Mouse (Mus musculus) embryonic facial prominence, embryonic 14.5 days (tissue): Measurements from ENCODE around the gene Pcid2. TPM values are rescaled to one million over a fixed set of nuclear protein-coding genes. Genes with fewer than 3 reads are reported as not detected.

Experiments
- ATAC-seq: fragments of 200-750 bp; cut with Nextera tagmentation; 2 replicates; pipeline ENCODE4 v1.8.0; 2017; ENCODE audit warnings: low read depth, moderate number of reproducible peaks, moderate TSS enrichment
- DNase-seq: peaks from one replicate; pipeline ENCODE4 v3.0.0-alpha.2; 2015; ENCODE audit warnings: low spot score
- H3K27ac ChIP-seq: fragments of 300-500 bp; sonication (generic); replicated peaks from 2 replicates; pipeline ENCODE4 v1.5.1; 2014; ENCODE audit warnings: low read depth, mild to moderate bottlenecking, low read length, moderate library complexity
- H3K27me3 ChIP-seq: fragments of 300-500 bp; sonication (generic); replicated peaks from 2 replicates; pipeline ENCODE4 v1.6.1; 2014; ENCODE audit warnings: low read length; ENCODE audit not compliant: control insufficient read depth, insufficient read depth
- H3K36me3 ChIP-seq: fragments of 300-500 bp; sonication (generic); 2 replicates; pipeline ENCODE4 v1.6.1; 2014; ENCODE audit warnings: low read length, mixed read lengths; ENCODE audit not compliant: control insufficient read depth, insufficient read depth
- H3K4me1 ChIP-seq: fragments of 300-500 bp; sonication (generic); 2 replicates; pipeline ENCODE4 v1.6.1; 2014; ENCODE audit warnings: antibody characterized with exemption, low read length; ENCODE audit not compliant: control insufficient read depth, insufficient read depth
- H3K4me2 ChIP-seq: fragments of 300-500 bp; sonication (generic); 2 replicates; pipeline ENCODE4 v1.6.1; 2014; ENCODE audit warnings: low read depth, mild to moderate bottlenecking, low read length, moderate library complexity, mixed read lengths
- H3K4me3 ChIP-seq: fragments of 300-500 bp; sonication (generic); 2 replicates; pipeline ENCODE4 v1.5.1; 2014; ENCODE audit warnings: low read depth, mild to moderate bottlenecking, low read length
- H3K9ac ChIP-seq: fragments of 300-500 bp; sonication (generic); 2 replicates; pipeline ENCODE4 v1.6.1; 2014; ENCODE audit warnings: low read depth, mild to moderate bottlenecking, low read length, moderate library complexity, mixed read lengths
- H3K9me3 ChIP-seq: fragments of 300-500 bp; sonication (generic); 2 replicates; pipeline ENCODE4 v1.6.1; 2016; ENCODE audit warnings: low read length; ENCODE audit not compliant: control insufficient read depth
- WGBS: fragments of 180-500 bp; shearing (Covaris S2); extraction: QIAGEN DNeasy Blood & Tissue Kit; methylation state at CpG from one replicate; pipeline ENCODE4 v1.1.7; 2014; 5-methylcytosine and 5-hydroxymethylcytosine counted together
- microRNA-seq: library from miRNA; unstranded; fragments of <30 nt; microRNA quantifications from one replicate; pipeline ENCODE4, GENCODE M21; 2016; ENCODE audit warnings: borderline number of aligned reads
- polyA plus RNA-seq: library from polyadenylated mRNA; unstranded; fragments of >200 nt; fragmentation: Nextera tagmentation; extraction: Ambion mirVana; gene quantifications from 2 replicates; pipeline ENCODE4 v1.2.1, GENCODE M21; 2014

Gene Pcid2
- polyA plus RNA-seq, 1 experiment from 2014 or later = 32.6 TPM

DNA sequence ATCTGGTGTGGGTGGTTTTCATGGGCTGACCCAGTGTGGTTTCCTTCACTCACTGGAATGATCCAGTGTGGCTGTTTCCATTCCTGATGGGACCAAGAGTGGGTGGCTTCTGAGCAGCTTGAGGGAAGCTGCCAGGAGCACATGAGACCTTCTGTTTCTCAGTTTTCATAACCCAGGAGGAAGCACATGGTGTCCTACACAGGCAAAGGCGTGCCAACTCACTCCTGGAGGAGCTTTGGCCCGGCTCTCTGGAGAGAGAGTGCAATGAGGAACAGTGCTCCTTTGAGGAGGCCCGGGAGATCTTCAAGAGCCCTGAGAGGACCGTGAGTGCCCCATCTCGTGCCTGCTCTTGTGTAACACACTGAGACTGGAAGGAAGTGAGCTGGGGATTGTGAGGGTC is 76.8 kb downstream of the Pcid2 start:
- Histone ChIP-seq H3K9ac (no peak overlapping the region), H3K9me3 (no peaks in the 10 kb centered on the region), H3K4me1 (no peaks in the 10 kb centered on the region), H3K36me3 (no peaks in the 10 kb centered on the region), H3K4me3 (no peak overlapping the region), H3K27me3 (no peaks in the 10 kb centered on the region), H3K27ac (no peak overlapping the region), H3K4me2 (no peak overlapping the region)
- ATAC-seq (no peak), DNase-seq (no peak)
- 51% methylated on average over 5 of the region's 5 CpGs for WGBS

DNA sequence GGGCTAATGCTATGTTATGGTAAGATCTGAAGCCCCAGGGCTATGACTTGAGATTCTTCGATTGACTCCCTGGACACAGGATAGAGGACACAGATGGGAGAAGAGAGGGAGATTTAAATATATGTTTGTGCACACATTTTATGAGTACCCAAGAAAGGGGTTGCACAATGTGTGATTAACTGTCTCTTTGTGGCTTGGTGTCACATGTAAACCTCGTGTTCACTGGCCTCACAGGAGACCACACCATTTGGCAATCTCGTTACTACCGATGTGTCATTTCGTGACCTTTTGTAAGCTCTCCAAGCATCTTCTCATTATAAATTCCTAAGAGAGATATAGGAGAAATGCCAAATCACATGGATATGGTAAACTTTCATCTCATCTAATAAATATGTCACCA is 77.6 kb downstream of the Pcid2 start:
- ATAC-seq = no peak
- Histone ChIP-seq H3K9me3 (no peaks in the 10 kb centered on the region), H3K4me1 (no peaks in the 10 kb centered on the region), H3K27ac (no peak overlapping the region), H3K9ac (no peak overlapping the region), H3K27me3 (no peaks in the 10 kb centered on the region), H3K4me3 (no peak overlapping the region), H3K4me2 (no peak overlapping the region), H3K36me3 (no peaks in the 10 kb centered on the region)
- DNase-seq = no peak
- WGBS = 88% methylated on average over 5 of the region's 5 CpGs

Small RNA genes lying within 50 kb of the gene (microRNA-seq; reads per million reads assigned to microRNA genes)
- not detected for gene Mir7065

Other genes starting within 250 kb of the Pcid2 start
- gene Mcf2l, start 231.7 kb downstream of the Pcid2 start, polyA plus RNA-seq = 20.3 and 21.2 TPM in 2 replicates
- not detected in 2 replicates for gene F7, start 79.4 kb downstream of the Pcid2 start, polyA plus RNA-seq
- gene F10, start 68.2 kb downstream of the Pcid2 start, polyA plus RNA-seq = 0.38 and 0.48 TPM in 2 replicates
- gene Proz, start 44.5 kb downstream of the Pcid2 start, polyA plus RNA-seq = 0.21 and 0.24 TPM in 2 replicates
- gene Cul4a, start 162 bp upstream of the Pcid2 start, polyA plus RNA-seq = 115 and 117 TPM in 2 replicates
- gene Lamp1, start 53.7 kb upstream of the Pcid2 start, polyA plus RNA-seq = 367 TPM in 2 replicates
- gene Grtp1, start 95.2 kb upstream of the Pcid2 start, polyA plus RNA-seq = 13.6 and 14.5 TPM in 2 replicates
- gene Adprhl1, start 148.7 kb upstream of the Pcid2 start, polyA plus RNA-seq = 13.9 and 18.1 TPM in 2 replicates
- gene Dcun1d2, start 182.7 kb upstream of the Pcid2 start, polyA plus RNA-seq = 27.5 and 28.7 TPM in 2 replicates
- 44.5 and 45.4 TPM in 2 replicates for gene Tmco3, start 182.7 kb upstream of the Pcid2 start, polyA plus RNA-seq
- gene Tfdp1, start 233.3 kb upstream of the Pcid2 start, polyA plus RNA-seq = 150 and 168 TPM in 2 replicates